Mouse (Mus musculus): ENCODE measurements at regions not wholly inside any gene's neighbourhood (a gene's known extent, or its start where the extent isn't known, plus 50 kb on each side); places are given as distances from the start of the nearest gene placed in this dataset.

- peak; percentile 87 for TF ChIP-seq ELF1 (IDR thresholded peaks at IDR 0.05; ENCODE audit: low read depth, low read length)
- TF ChIP-seq POLR2AphosphoS2 (IDR thresholded peaks at IDR 0.05; ENCODE audit: low read depth, low read length), result no peak
- TF ChIP-seq POLR2A (IDR thresholded peaks at IDR 0.05; ENCODE audit: low read depth, low read length), result peak; percentile 18; the same call in 1 of the 2 replicates
- peak; percentile 93 for TF ChIP-seq MXI1 (IDR thresholded peaks at IDR 0.05; ENCODE audit: low read depth, low read length)
- no peak for TF ChIP-seq CTCF (conservative IDR thresholded peaks at IDR 0.05 in 1 of 2, IDR thresholded peaks at IDR 0.05 in 1 of 2; ENCODE audit: low read depth in 2 of 2, low read length in 2 of 2)
- 0 out of 2 replicates have a peak, but pooled peaks have one; percentile 30 for TF ChIP-seq NRF1 (IDR thresholded peaks at IDR 0.05; ENCODE audit: low read depth, low read length)
- TF ChIP-seq JUN (IDR thresholded peaks at IDR 0.05; ENCODE audit: insufficient read depth, low read depth, low read length), result peak; percentile 96
- TF ChIP-seq SIN3A (IDR thresholded peaks at IDR 0.05; ENCODE audit: low read length), result peak; percentile 84
- TF ChIP-seq IRF4 (IDR thresholded peaks at IDR 0.05; ENCODE audit: low read depth, low read length), result peak; percentile 92
- TF ChIP-seq ZNF384 (IDR thresholded peaks at IDR 0.05; ENCODE audit: low read depth, low read length), result peak; percentile 38; the same call in 1 of the 2 replicates
- peak; percentile 93 for TF ChIP-seq EP300 (IDR thresholded peaks at IDR 0.05; ENCODE audit: low read length)
- TF ChIP-seq CHD1 (IDR thresholded peaks at IDR 0.05; ENCODE audit: low read depth, low read length), result no peak
- TF ChIP-seq RAD21 (IDR thresholded peaks at IDR 0.05; ENCODE audit: low read depth, low read length), result no peak
- no peak for TF ChIP-seq ZMIZ1 (IDR thresholded peaks at IDR 0.05; ENCODE audit: low read depth, low read length)
- TF ChIP-seq UBTF (IDR thresholded peaks at IDR 0.05; ENCODE audit: low read depth, low read length), result no peak
- TF ChIP-seq RCOR1 (conservative IDR thresholded peaks at IDR 0.05; ENCODE audit: low read depth, low read length), result peak; percentile 83
- peak; percentile 92 for TF ChIP-seq MEF2A (IDR thresholded peaks at IDR 0.05; ENCODE audit: borderline replicate concordance, low read depth, low read length)
- peak; percentile 100 for TF ChIP-seq MAX (IDR thresholded peaks at IDR 0.05; ENCODE audit: low read length)
- TF ChIP-seq BHLHE40 (IDR thresholded peaks at IDR 0.05; ENCODE audit: low read depth, low read length), result peak; percentile 95
- peak; percentile 88 for TF ChIP-seq TCF12 (IDR thresholded peaks at IDR 0.05; ENCODE audit: low read depth, low read length)
Observed at GRCm38 (mm10) chr4:10357572-10357971, 516.7 kb upstream of the 2610301B20Rik start (continued).

- Histone ChIP-seq H3K4me1 (ENCODE audit: control insufficient read depth in 1 of 2, insufficient read depth in 2 of 2) (0 out of 4 replicates have a peak, but pooled peaks cover 0 to 4% of the 10 kb centered on the region in 2 experiments), H3K9ac (ENCODE audit: insufficient read depth, low read depth) (no peak overlapping the region), H3K27me3 (replicated peaks) (no peaks in the 10 kb centered on the region), H3K4me2 (ENCODE audit: insufficient read depth, low read depth, poor library complexity, severe bottlenecking) (no peak overlapping the region), H3K4me3 (replicated peaks in 1 of 3; ENCODE audit: low read depth in 2 of 3, low read length in 2 of 3, poor library complexity in 1 of 3) (no peak overlapping the region), H3K36me3 (replicated peaks in 1 of 2; ENCODE audit: control insufficient read depth in 1 of 2, insufficient read depth in 1 of 2, low read length in 1 of 2) (no peaks in the 10 kb centered on the region), H3K79me2 (replicated peaks; ENCODE audit: control insufficient read depth, extremely low read depth, insufficient read depth, poor library complexity, severe bottlenecking) (no peaks in the 10 kb centered on the region), H3K27ac (ENCODE audit: insufficient read depth, low read depth) (no peak overlapping the region), H3K9me3 (replicated peaks; ENCODE audit: low read length) (no peaks in the 10 kb centered on the region)
- in situ Hi-C loops (cut with MboI; ENCODE audit: low pct_ligation_motif_present, low pct_unique_long_range_greater_than_20kb, low sequenced_read_pairs), result no loop called here
- dilution Hi-C loops (cut with MboI; ENCODE audit: extremely low pct_ligation_motif_present, extremely low pct_unique_long_range_greater_than_20kb, low sequenced_read_pairs), result no loop called here
- no peak for TF ChIP-seq ETS1 (conservative IDR thresholded peaks at IDR 0.05; ENCODE audit: low read depth, low read length)
- TF ChIP-seq MEF2A (IDR thresholded peaks at IDR 0.05; ENCODE audit: borderline replicate concordance, low read depth, low read length), result no peak
- TF ChIP-seq TBP (conservative IDR thresholded peaks at IDR 0.05; ENCODE audit: low read depth, low read length), result no peak
- TF ChIP-seq POLR2AphosphoS2 (IDR thresholded peaks at IDR 0.05; ENCODE audit: low read depth, low read length), result no peak
- TF ChIP-seq MAZ (IDR thresholded peaks at IDR 0.05; ENCODE audit: low read depth, low read length), result no peak
- no peak for TF ChIP-seq MXI1 (IDR thresholded peaks at IDR 0.05; ENCODE audit: low read depth, low read length)
- TF ChIP-seq NELFE (IDR thresholded peaks at IDR 0.05; ENCODE audit: low read depth, low read length), result no peak
- TF ChIP-seq SIN3A (IDR thresholded peaks at IDR 0.05; ENCODE audit: low read length), result no peak
- no peak for TF ChIP-seq KAT2A (IDR thresholded peaks at IDR 0.05; ENCODE audit: insufficient replicate concordance, low read length)
- no peak for TF ChIP-seq MAX (IDR thresholded peaks at IDR 0.05; ENCODE audit: low read length)
- TF ChIP-seq GABPA (IDR thresholded peaks at IDR 0.05; ENCODE audit: insufficient replicate concordance, low read depth, low read length), result no peak
- TF ChIP-seq ZC3H11A (IDR thresholded peaks at IDR 0.05; ENCODE audit: low read depth, low read length), result no peak
- TF ChIP-seq NRF1 (IDR thresholded peaks at IDR 0.05; ENCODE audit: low read depth, low read length), result no peak
- DNase-seq (ENCODE audit: extremely low read depth), result no peak
Observed at GRCm38 (mm10) chr4:10389790-10390189, 484.5 kb upstream of the 2610301B20Rik start.
